Mouse (Mus musculus) small intestine, adult 2 months (tissue): ENCODE measurements around the gene Casp7.

Source experiments
- CTCF ChIP-seq: fragments of 200-500 bp; IDR thresholded peaks from 2 replicates; pipeline ENCODE4 v1.5.1; 2012; ENCODE audit warnings: low read depth, mild to moderate bottlenecking, control low read depth, inconsistent platforms, low read length, moderate library complexity, mixed read lengths; ENCODE audit not compliant: insufficient replicate concordance, insufficient read length; ENCODE audit errors: extremely low read depth
- POLR2A ChIP-seq: fragments of 200-500 bp; IDR thresholded peaks from 2 replicates; pipeline ENCODE4 v1.6.1; 2012; ENCODE audit warnings: low read depth, mild to moderate bottlenecking, control low read depth, inconsistent platforms, low read length, moderate library complexity

- TF ChIP-seq POLR2A (no peak), CTCF (no peak)
Measured at GRCm38 (mm10) chr19:56387726-56388302, 9.1 kb upstream of the Casp7 start.
